Mouse (Mus musculus) heart, embryonic 10.5 days (tissue): ENCODE results near the gene Zdhhc19. TPM values are rescaled to one million over a fixed set of nuclear protein-coding genes. Genes with fewer than 3 reads are reported as not detected.
A peak's percentile ranks its signal among the peaks of the same experiment; 100 is the strongest.

Experiments used
- DNase-seq: peaks from one replicate; pipeline ENCODE4 v3.0.0-alpha.2; 2017; ENCODE audit warnings: low spot score
- H3K27ac ChIP-seq: fragments of 300-500 bp; sonication (generic); 2 replicates; pipeline ENCODE4 v1.5.1; 2016; ENCODE audit warnings: mild to moderate bottlenecking
- H3K27me3 ChIP-seq: fragments of 300-500 bp; sonication (generic); 2 replicates; pipeline ENCODE4 v1.6.1; 2016; ENCODE audit warnings: mild to moderate bottlenecking; ENCODE audit not compliant: poor library complexity, insufficient read depth, severe bottlenecking
- H3K36me3 ChIP-seq: fragments of 300-500 bp; sonication (generic); 2 replicates; pipeline ENCODE4 v1.6.1; 2016; ENCODE audit warnings: mild to moderate bottlenecking, moderate library complexity
- H3K4me1 ChIP-seq: fragments of 300-500 bp; sonication (generic); 2 replicates; pipeline ENCODE4 v1.6.1; 2016; ENCODE audit warnings: mild to moderate bottlenecking
- H3K4me3 ChIP-seq: fragments of 300-500 bp; sonication (generic); 2 replicates; pipeline ENCODE4 v1.5.1; 2016; ENCODE audit warnings: mild to moderate bottlenecking, moderate library complexity
- H3K9me3 ChIP-seq: fragments of 300-500 bp; sonication (generic); 2 replicates; pipeline ENCODE4 v1.6.1; 2016; ENCODE audit warnings: mild to moderate bottlenecking, moderate library complexity
- WGBS: fragments of 180-500 bp; shearing (Covaris S2); methylation state at CpG from one replicate; pipeline ENCODE4 v1.1.7; 2016; 5-methylcytosine and 5-hydroxymethylcytosine counted together
- polyA plus RNA-seq: library from polyadenylated mRNA; unstranded; fragments of >200 nt; fragmentation: Nextera tagmentation; extraction: Ambion mirVana; gene quantifications from 2 replicates; pipeline ENCODE4 v1.2.1, GENCODE M21; 2016

Zdhhc19 gene
- not detected in 2 replicates for polyA plus RNA-seq

GRCm38 (mm10) chr16:32495965-32496364 lies at the start of gene Zdhhc19:
Zdhhc19 (plus strand) TSS chr16:32496265.
- no peak within 1 kb of the TSS for H3K27ac ChIP-seq
- H3K27me3 ChIP-seq, result 0 out of 2 replicates have a peak, but pooled peaks cover 8% of the 10 kb centered on the region
- DNase-seq, result no peak
- no peaks in the 10 kb centered on the region for H3K9me3 ChIP-seq
- no peak within 1 kb of the TSS for H3K4me3 ChIP-seq
- WGBS, result 70% methylated on average over 3 of the region's 3 CpGs
- no peaks in the 10 kb centered on the region for H3K36me3 ChIP-seq
- peaks cover 13% of the 10 kb centered on the region; the same call in 1 of the 2 replicates for H3K4me1 ChIP-seq

- WGBS, result 48% methylated on average over 2 of the region's 2 CpGs
- Histone ChIP-seq H3K27ac (no peak overlapping the region), H3K36me3 (peaks cover 4% of the 10 kb centered on the region; the same call in 1 of the 2 replicates)
These were observed 49.4 kb upstream of the Zdhhc19 start for GRCm38 (mm10) chr16:32446563-32447138.

GRCm38 (mm10) chr16:32449665-32450064 lies 46.4 kb upstream of the Zdhhc19 start:
- no peaks in the 10 kb centered on the region for H3K27me3 ChIP-seq
- H3K27ac ChIP-seq, result no peak overlapping the region
- peaks cover 20% of the 10 kb centered on the region for H3K36me3 ChIP-seq
- no peak overlapping the region for H3K4me3 ChIP-seq
- no peaks in the 10 kb centered on the region for H3K9me3 ChIP-seq
- peaks cover 15% of the 10 kb centered on the region for H3K4me1 ChIP-seq
- WGBS, result 81% methylated on average over 3 of the region's 3 CpGs
- DNase-seq, result no peak

More at GRCm38 (mm10) chr16:32446563-32447138, 49.4 kb upstream of the Zdhhc19 start:
- Histone ChIP-seq H3K4me1 (peaks cover 15% of the 10 kb centered on the region), H3K27me3 (no peaks in the 10 kb centered on the region), H3K4me3 (no peak overlapping the region), H3K9me3 (no peaks in the 10 kb centered on the region)
- no peak for DNase-seq

GRCm38 (mm10) chr16:32450133-32450532 lies 45.9 kb upstream of the Zdhhc19 start:
- Histone ChIP-seq H3K4me3 (no peak overlapping the region), H3K27me3 (no peaks in the 10 kb centered on the region), H3K27ac (no peak overlapping the region), H3K4me1 (peaks cover 15% of the 10 kb centered on the region), H3K9me3 (no peaks in the 10 kb centered on the region), H3K36me3 (peaks cover 24% of the 10 kb centered on the region)
- no peak for DNase-seq
- WGBS, result 88% methylated on average over 2 of the region's 2 CpGs

- no peaks in the 10 kb centered on the region; the same call in 1 of the 2 replicates for H3K4me1 ChIP-seq
- no peaks in the 10 kb centered on the region for H3K27me3 ChIP-seq
- H3K36me3 ChIP-seq, result peaks cover 43% of the 10 kb centered on the region
- H3K27ac ChIP-seq, result no peak overlapping the region
- no peak for DNase-seq
- no peak overlapping the region for H3K4me3 ChIP-seq
- 94% methylated on average over 8 of the region's 8 CpGs for WGBS
- H3K9me3 ChIP-seq, result no peaks in the 10 kb centered on the region
These were observed 43.0 kb upstream of the Zdhhc19 start for GRCm38 (mm10) chr16:32453102-32453501.

- 90% methylated on average over 5 of the region's 5 CpGs for WGBS
- no peak overlapping the region for H3K27ac ChIP-seq
- H3K4me1 ChIP-seq, result no peaks in the 10 kb centered on the region; the same call in 1 of the 2 replicates
- no peaks in the 10 kb centered on the region for H3K9me3 ChIP-seq
- H3K36me3 ChIP-seq, result peaks cover 43% of the 10 kb centered on the region
- no peak for DNase-seq
- no peak overlapping the region for H3K4me3 ChIP-seq
- H3K27me3 ChIP-seq, result no peaks in the 10 kb centered on the region
These were observed 41.4 kb upstream of the Zdhhc19 start for GRCm38 (mm10) chr16:32454646-32455045.

- H3K4me1 ChIP-seq, result no peaks in the 10 kb centered on the region; the same call in 1 of the 2 replicates
- peaks cover 43% of the 10 kb centered on the region for H3K36me3 ChIP-seq
- H3K27ac ChIP-seq, result no peak overlapping the region
- no peak for DNase-seq
- H3K9me3 ChIP-seq, result no peaks in the 10 kb centered on the region
- no peak overlapping the region for H3K4me3 ChIP-seq
- H3K27me3 ChIP-seq, result no peaks in the 10 kb centered on the region
These were observed 40.0 kb upstream of the Zdhhc19 start for GRCm38 (mm10) chr16:32456086-32456485.

- Histone ChIP-seq H3K36me3 (peaks cover 41% of the 10 kb centered on the region), H3K27me3 (no peaks in the 10 kb centered on the region), H3K4me3 (no peak overlapping the region), H3K27ac (no peak overlapping the region), H3K4me1 (no peaks in the 10 kb centered on the region; the same call in 1 of the 2 replicates), H3K9me3 (no peaks in the 10 kb centered on the region)
- 91% methylated on average over 1 of the region's 1 CpGs for WGBS
- no peak for DNase-seq
These were observed 39.3 kb upstream of the Zdhhc19 start for GRCm38 (mm10) chr16:32456761-32457160.

- H3K27ac ChIP-seq, result no peak overlapping the region
- no peaks in the 10 kb centered on the region for H3K9me3 ChIP-seq
- H3K27me3 ChIP-seq, result no peaks in the 10 kb centered on the region
- DNase-seq, result no peak
- H3K36me3 ChIP-seq, result peaks cover 36% of the 10 kb centered on the region
- no peak overlapping the region for H3K4me3 ChIP-seq
- 62% methylated on average over 10 of the region's 10 CpGs for WGBS
- H3K4me1 ChIP-seq, result peaks cover 1% of the 10 kb centered on the region; the same call in 1 of the 2 replicates
These were observed 38.3 kb upstream of the Zdhhc19 start for GRCm38 (mm10) chr16:32457589-32458386.

- Histone ChIP-seq H3K27me3 (no peaks in the 10 kb centered on the region), H3K9me3 (no peaks in the 10 kb centered on the region), H3K4me3 (no peak overlapping the region), H3K27ac (no peak overlapping the region), H3K4me1 (peaks cover 11% of the 10 kb centered on the region), H3K36me3 (peaks cover 33% of the 10 kb centered on the region)
- WGBS, result 56% methylated on average over 4 of the region's 4 CpGs
- DNase-seq, result no peak
These were observed 35.5 kb upstream of the Zdhhc19 start for GRCm38 (mm10) chr16:32460518-32460917.

- no peak for DNase-seq
- H3K9me3 ChIP-seq, result no peaks in the 10 kb centered on the region
- H3K36me3 ChIP-seq, result peaks cover 26% of the 10 kb centered on the region
- H3K4me3 ChIP-seq, result no peak overlapping the region
- no peaks in the 10 kb centered on the region for H3K27me3 ChIP-seq
- whole genome bisulfite sequencing, result 92% methylated on average over 5 of the region's 5 CpGs
- no peak overlapping the region for H3K27ac ChIP-seq
- peaks cover 11% of the 10 kb centered on the region for H3K4me1 ChIP-seq
These were observed 34.4 kb upstream of the Zdhhc19 start for GRCm38 (mm10) chr16:32461713-32462112.

GRCm38 (mm10) chr16:32462950-32463349 lies 33.1 kb upstream of the Zdhhc19 start:
- Histone ChIP-seq H3K27ac (peak overlapping the region; percentile 81), H3K27me3 (no peaks in the 10 kb centered on the region), H3K36me3 (peaks cover 35% of the 10 kb centered on the region), H3K4me3 (no peak overlapping the region), H3K9me3 (no peaks in the 10 kb centered on the region), H3K4me1 (peaks cover 11% of the 10 kb centered on the region)
- WGBS, result 91% methylated on average over 16 of the region's 16 CpGs
- DNase-seq, result no peak

- peaks cover 40% of the 10 kb centered on the region for H3K36me3 ChIP-seq
- H3K4me3 ChIP-seq, result no peak overlapping the region
- DNase-seq, result no peak
- peak overlapping the region; percentile 81 for H3K27ac ChIP-seq
- H3K9me3 ChIP-seq, result no peaks in the 10 kb centered on the region
- H3K4me1 ChIP-seq, result peaks cover 11% of the 10 kb centered on the region
- no peaks in the 10 kb centered on the region for H3K27me3 ChIP-seq
- 37% methylated on average over 2 of the region's 2 CpGs for WGBS
These were observed 32.6 kb upstream of the Zdhhc19 start for GRCm38 (mm10) chr16:32463426-32463825.
